Mouse (Mus musculus): ENCODE measurements around the gene Cpvl.

Cpvl gene

GRCm38 (mm10) chr6:53978571-53978970, at the start of gene Cpvl:
Cpvl (minus strand) TSS chr6:53978671.
- no peak for DNase-seq (ENCODE audit: low read depth, low spot score)

GRCm38 (mm10) chr6:54023846-54024245, 45.4 kb upstream of the Cpvl start:
- no peak for DNase-seq (ENCODE audit: low read depth, low spot score)

GRCm38 (mm10) chr6:54021123-54021789, 42.8 kb upstream of the Cpvl start:
- no peak for DNase-seq (ENCODE audit: low read depth, low spot score)

- DNase-seq (ENCODE audit: low read depth, low spot score) = no peak
Measured at GRCm38 (mm10) chr6:54018861-54019260, 40.4 kb upstream of the Cpvl start.

GRCm38 (mm10) chr6:54018038-54018437, 39.6 kb upstream of the Cpvl start:
- no peak for DNase-seq (ENCODE audit: low read depth, low spot score)

GRCm38 (mm10) chr6:54012163-54012562, 33.7 kb upstream of the Cpvl start:
- no peak for DNase-seq (ENCODE audit: low read depth, low spot score)

- no peak for DNase-seq (ENCODE audit: low read depth, low spot score)
Measured at GRCm38 (mm10) chr6:54010362-54010761, 31.9 kb upstream of the Cpvl start.

GRCm38 (mm10) chr6:54009293-54009692, 30.8 kb upstream of the Cpvl start:
- no peak for DNase-seq (ENCODE audit: low read depth, low spot score)

GRCm38 (mm10) chr6:54008448-54009120, 30.1 kb upstream of the Cpvl start:
- DNase-seq (ENCODE audit: low read depth, low spot score) = no peak

GRCm38 (mm10) chr6:54005302-54005701, 26.8 kb upstream of the Cpvl start:
- no peak for DNase-seq (ENCODE audit: low read depth, low spot score)

GRCm38 (mm10) chr6:53996226-53996955, 17.9 kb upstream of the Cpvl start:
- DNase-seq (ENCODE audit: low read depth, low spot score) = no peak

GRCm38 (mm10) chr6:53995519-53995918, 17.0 kb upstream of the Cpvl start:
- no peak for DNase-seq (ENCODE audit: low read depth, low spot score)

GRCm38 (mm10) chr6:53992386-53992785, 13.9 kb upstream of the Cpvl start:
- DNase-seq (ENCODE audit: low read depth, low spot score) = no peak

- no peak for DNase-seq (ENCODE audit: low read depth, low spot score)
Measured at GRCm38 (mm10) chr6:53987235-53987634, 8.8 kb upstream of the Cpvl start.

- DNase-seq (ENCODE audit: low read depth, low spot score) = no peak
Measured at GRCm38 (mm10) chr6:53986273-53986985, 8.0 kb upstream of the Cpvl start.

GRCm38 (mm10) chr6:53983820-53984219, 5.3 kb upstream of the Cpvl start:
- DNase-seq (ENCODE audit: low read depth, low spot score) = no peak

- no peak for DNase-seq (ENCODE audit: low read depth, low spot score)
Measured at GRCm38 (mm10) chr6:53982612-53983011, 4.1 kb upstream of the Cpvl start.

GRCm38 (mm10) chr6:53982047-53982600, 3.7 kb upstream of the Cpvl start:
- no peak for DNase-seq (ENCODE audit: low read depth, low spot score)

- no peak for DNase-seq (ENCODE audit: low read depth, low spot score)
Measured at GRCm38 (mm10) chr6:53980817-53981480, 2.5 kb upstream of the Cpvl start.

- DNase-seq (ENCODE audit: low read depth, low spot score) = no peak
Measured at GRCm38 (mm10) chr6:53974040-53974439, 4.4 kb downstream of the Cpvl start.

GRCm38 (mm10) chr6:53973468-53973867, 5.0 kb downstream of the Cpvl start:
- no peak for DNase-seq (ENCODE audit: low read depth, low spot score)
